Mouse (Mus musculus): ENCODE measurements around the gene Elmo1. TPM values are rescaled to one million over a fixed set of nuclear protein-coding genes. Genes with fewer than 3 reads are reported as not detected.

Gene Elmo1
- polyA plus RNA-seq, 1 experiment from 2014 or later = 49.6 TPM

GRCm38 (mm10) chr13:20204165-20204564 is 113.8 kb downstream of the Elmo1 start:
- no peak overlapping the region for H3K9ac ChIP-seq (ENCODE audit: low read depth, low read length)
- H3K4me1 ChIP-seq (ENCODE audit: control insufficient read depth, insufficient read depth, low read depth, low read length) = no peaks in the 10 kb centered on the region
- H3K27ac ChIP-seq (ENCODE audit: low read depth, low read length) = no peak overlapping the region
- no peaks in the 10 kb centered on the region for H3K27me3 ChIP-seq (replicated peaks; ENCODE audit: control insufficient read depth, insufficient read depth, low read length)
- no peaks in the 10 kb centered on the region for H3K36me3 ChIP-seq (ENCODE audit: control insufficient read depth, insufficient read depth, low read length)
- no peak for ATAC-seq
- no peaks in the 10 kb centered on the region for H3K9me3 ChIP-seq (ENCODE audit: control insufficient read depth, low read length)
- H3K4me3 ChIP-seq (ENCODE audit: low read length) = no peak overlapping the region
- no peak overlapping the region for H3K4me2 ChIP-seq (ENCODE audit: low read length)

GRCm38 (mm10) chr13:20205007-20205745 is 114.8 kb downstream of the Elmo1 start:
- Histone ChIP-seq H3K4me1 (ENCODE audit: control insufficient read depth, insufficient read depth, low read depth, low read length) (no peaks in the 10 kb centered on the region), H3K4me2 (ENCODE audit: low read length) (no peak overlapping the region), H3K9me3 (ENCODE audit: control insufficient read depth, low read length) (no peaks in the 10 kb centered on the region), H3K9ac (ENCODE audit: low read depth, low read length) (no peak overlapping the region), H3K4me3 (ENCODE audit: low read length) (no peak overlapping the region), H3K27me3 (replicated peaks; ENCODE audit: control insufficient read depth, insufficient read depth, low read length) (no peaks in the 10 kb centered on the region), H3K27ac (ENCODE audit: low read depth, low read length) (no peak overlapping the region), H3K36me3 (ENCODE audit: control insufficient read depth, insufficient read depth, low read length) (no peaks in the 10 kb centered on the region)
- WGBS = 89% methylated on average over 12 of the region's 12 CpGs
- no peak for ATAC-seq

GRCm38 (mm10) chr13:20205746-20206145 is 115.3 kb downstream of the Elmo1 start:
- H3K4me2 ChIP-seq (ENCODE audit: low read length) = no peak overlapping the region
- H3K36me3 ChIP-seq (ENCODE audit: control insufficient read depth, insufficient read depth, low read length) = no peaks in the 10 kb centered on the region

GRCm38 (mm10) chr13:20207126-20207525 is 116.7 kb downstream of the Elmo1 start:
- no peaks in the 10 kb centered on the region for H3K27me3 ChIP-seq (replicated peaks; ENCODE audit: control insufficient read depth, insufficient read depth, low read length)
- no peak overlapping the region for H3K27ac ChIP-seq (ENCODE audit: low read depth, low read length)
- ATAC-seq = peak; percentile 58; the same call in 1 of the 2 replicates
- H3K4me3 ChIP-seq (ENCODE audit: low read length) = no peak overlapping the region
- no peaks in the 10 kb centered on the region for H3K9me3 ChIP-seq (ENCODE audit: control insufficient read depth, low read length)
- no peaks in the 10 kb centered on the region for H3K36me3 ChIP-seq (ENCODE audit: control insufficient read depth, insufficient read depth, low read length)
- WGBS = 59% methylated on average over 5 of the region's 5 CpGs
- no peak overlapping the region for H3K9ac ChIP-seq (ENCODE audit: low read depth, low read length)
- H3K4me2 ChIP-seq (ENCODE audit: low read length) = no peak overlapping the region
- no peaks in the 10 kb centered on the region for H3K4me1 ChIP-seq (ENCODE audit: control insufficient read depth, insufficient read depth, low read depth, low read length)

More at GRCm38 (mm10) chr13:20205746-20206145, 115.3 kb downstream of the Elmo1 start:
- H3K9ac ChIP-seq (ENCODE audit: low read depth, low read length) = no peak overlapping the region
- 88% methylated on average over 2 of the region's 2 CpGs for WGBS
- no peak overlapping the region for H3K27ac ChIP-seq (ENCODE audit: low read depth, low read length)
- no peaks in the 10 kb centered on the region for H3K27me3 ChIP-seq (replicated peaks; ENCODE audit: control insufficient read depth, insufficient read depth, low read length)
- ATAC-seq = no peak
- no peaks in the 10 kb centered on the region for H3K4me1 ChIP-seq (ENCODE audit: control insufficient read depth, insufficient read depth, low read depth, low read length)
- no peak overlapping the region for H3K4me3 ChIP-seq (ENCODE audit: low read length)
- H3K9me3 ChIP-seq (ENCODE audit: control insufficient read depth, low read length) = no peaks in the 10 kb centered on the region

GRCm38 (mm10) chr13:20207950-20208642 is 117.7 kb downstream of the Elmo1 start:
- WGBS = 60% methylated on average over 7 of the region's 7 CpGs
- H3K36me3 ChIP-seq (ENCODE audit: control insufficient read depth, insufficient read depth, low read length) = no peaks in the 10 kb centered on the region
- H3K4me3 ChIP-seq (ENCODE audit: low read length) = no peak overlapping the region
- ATAC-seq = no peak
- no peaks in the 10 kb centered on the region for H3K4me1 ChIP-seq (ENCODE audit: control insufficient read depth, insufficient read depth, low read depth, low read length)
- H3K27me3 ChIP-seq (replicated peaks; ENCODE audit: control insufficient read depth, insufficient read depth, low read length) = no peaks in the 10 kb centered on the region
- H3K4me2 ChIP-seq (ENCODE audit: low read length) = no peak overlapping the region
- H3K9ac ChIP-seq (ENCODE audit: low read depth, low read length) = no peak overlapping the region
- no peak overlapping the region for H3K27ac ChIP-seq (ENCODE audit: low read depth, low read length)
- H3K9me3 ChIP-seq (ENCODE audit: control insufficient read depth, low read length) = no peaks in the 10 kb centered on the region

GRCm38 (mm10) chr13:20208867-20209266 is 118.5 kb downstream of the Elmo1 start:
- ATAC-seq = no peak
- Histone ChIP-seq H3K4me3 (ENCODE audit: low read length) (no peak overlapping the region), H3K27me3 (replicated peaks; ENCODE audit: control insufficient read depth, insufficient read depth, low read length) (no peaks in the 10 kb centered on the region), H3K27ac (ENCODE audit: low read depth, low read length) (no peak overlapping the region), H3K9me3 (ENCODE audit: control insufficient read depth, low read length) (no peaks in the 10 kb centered on the region), H3K9ac (ENCODE audit: low read depth, low read length) (no peak overlapping the region), H3K4me1 (ENCODE audit: control insufficient read depth, insufficient read depth, low read depth, low read length) (no peaks in the 10 kb centered on the region), H3K4me2 (ENCODE audit: low read length) (no peak overlapping the region), H3K36me3 (ENCODE audit: control insufficient read depth, insufficient read depth, low read length) (no peaks in the 10 kb centered on the region)
- WGBS = 96% methylated on average over 5 of the region's 5 CpGs

GRCm38 (mm10) chr13:20211780-20212179 is 121.4 kb downstream of the Elmo1 start:
- H3K27me3 ChIP-seq (replicated peaks; ENCODE audit: control insufficient read depth, insufficient read depth, low read length) = no peaks in the 10 kb centered on the region
- no peak for ATAC-seq
- H3K4me3 ChIP-seq (ENCODE audit: low read length) = no peak overlapping the region
- 78% methylated on average over 5 of the region's 5 CpGs for WGBS
- no peaks in the 10 kb centered on the region for H3K9me3 ChIP-seq (ENCODE audit: control insufficient read depth, low read length)
- no peak overlapping the region for H3K9ac ChIP-seq (ENCODE audit: low read depth, low read length)
- H3K36me3 ChIP-seq (ENCODE audit: control insufficient read depth, insufficient read depth, low read length) = no peaks in the 10 kb centered on the region
- no peak overlapping the region for H3K27ac ChIP-seq (ENCODE audit: low read depth, low read length)
- no peak overlapping the region for H3K4me2 ChIP-seq (ENCODE audit: low read length)
- H3K4me1 ChIP-seq (ENCODE audit: control insufficient read depth, insufficient read depth, low read depth, low read length) = no peaks in the 10 kb centered on the region

- Histone ChIP-seq H3K9ac (ENCODE audit: low read depth, low read length) (no peak overlapping the region), H3K9me3 (ENCODE audit: control insufficient read depth, low read length) (no peaks in the 10 kb centered on the region), H3K4me2 (ENCODE audit: low read length) (no peak overlapping the region), H3K4me1 (ENCODE audit: control insufficient read depth, insufficient read depth, low read depth, low read length) (no peaks in the 10 kb centered on the region), H3K4me3 (ENCODE audit: low read length) (no peak overlapping the region), H3K27me3 (replicated peaks; ENCODE audit: control insufficient read depth, insufficient read depth, low read length) (no peaks in the 10 kb centered on the region), H3K27ac (ENCODE audit: low read depth, low read length) (no peak overlapping the region), H3K36me3 (ENCODE audit: control insufficient read depth, insufficient read depth, low read length) (no peaks in the 10 kb centered on the region)
- WGBS = 92% methylated on average over 6 of the region's 6 CpGs
- ATAC-seq = no peak
Observed at GRCm38 (mm10) chr13:20212665-20213064, 122.3 kb downstream of the Elmo1 start.

- Histone ChIP-seq H3K36me3 (ENCODE audit: control insufficient read depth, insufficient read depth, low read length) (no peaks in the 10 kb centered on the region), H3K9ac (ENCODE audit: low read depth, low read length) (no peak overlapping the region), H3K27ac (ENCODE audit: low read depth, low read length) (no peak overlapping the region), H3K4me3 (ENCODE audit: low read length) (no peak overlapping the region), H3K9me3 (ENCODE audit: control insufficient read depth, low read length) (no peaks in the 10 kb centered on the region), H3K4me1 (ENCODE audit: control insufficient read depth, insufficient read depth, low read depth, low read length) (no peaks in the 10 kb centered on the region), H3K27me3 (replicated peaks; ENCODE audit: control insufficient read depth, insufficient read depth, low read length) (no peaks in the 10 kb centered on the region), H3K4me2 (ENCODE audit: low read length) (no peak overlapping the region)
- no peak for ATAC-seq
- 95% methylated on average over 5 of the region's 5 CpGs for WGBS
Observed at GRCm38 (mm10) chr13:20213861-20214260, 123.5 kb downstream of the Elmo1 start.

Measured in hindbrain, embryonic 16.5 days (tissue).